Mouse (Mus musculus) liver, adult 2 months (tissue): Measurements from ENCODE around the gene Gatb.

ENCODE experiments used
- CTCF ChIP-seq: fragments of 200-500 bp; IDR thresholded peaks from 2 replicates; pipeline ENCODE4 v1.5.1; 2011; ENCODE audit warnings: low read depth, low read length, control low read depth
- POLR2A ChIP-seq: fragments of 200-500 bp; IDR thresholded peaks from 2 replicates; pipeline ENCODE4 v1.6.1; 2011; ENCODE audit warnings: low read length, control low read depth; ENCODE audit not compliant: insufficient read depth; ENCODE audit errors: extremely low read depth

DNA sequence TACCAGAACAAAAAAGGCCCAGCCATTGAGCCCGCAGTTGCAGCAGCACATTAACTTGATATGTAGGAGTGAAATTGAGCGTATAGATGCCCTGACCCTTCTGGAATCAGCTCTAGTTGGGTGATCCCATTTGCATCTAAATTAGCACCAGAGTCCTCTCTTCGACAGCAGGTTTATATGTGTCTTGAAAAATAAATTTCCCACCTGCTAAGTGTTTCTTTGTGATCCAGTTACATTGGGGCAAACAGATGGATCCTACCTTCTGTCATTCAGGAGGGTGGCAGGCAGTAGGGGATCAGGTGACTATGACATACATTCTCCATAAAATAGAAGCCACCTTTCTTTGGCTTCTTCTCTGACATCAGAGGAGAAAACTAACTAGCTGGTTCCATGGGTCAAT is 121.1 kb downstream of the Gatb start:
- no peak for TF ChIP-seq POLR2A
- no peak for TF ChIP-seq CTCF
